Mouse (Mus musculus): ENCODE data around the gene Tm6sf1. TPM values are rescaled to one million over a fixed set of nuclear protein-coding genes. Genes with fewer than 3 reads are reported as not detected.

The Tm6sf1 gene
- polyA plus RNA-seq, 1 experiment from 2014 or later = 16.8 TPM

DNA sequence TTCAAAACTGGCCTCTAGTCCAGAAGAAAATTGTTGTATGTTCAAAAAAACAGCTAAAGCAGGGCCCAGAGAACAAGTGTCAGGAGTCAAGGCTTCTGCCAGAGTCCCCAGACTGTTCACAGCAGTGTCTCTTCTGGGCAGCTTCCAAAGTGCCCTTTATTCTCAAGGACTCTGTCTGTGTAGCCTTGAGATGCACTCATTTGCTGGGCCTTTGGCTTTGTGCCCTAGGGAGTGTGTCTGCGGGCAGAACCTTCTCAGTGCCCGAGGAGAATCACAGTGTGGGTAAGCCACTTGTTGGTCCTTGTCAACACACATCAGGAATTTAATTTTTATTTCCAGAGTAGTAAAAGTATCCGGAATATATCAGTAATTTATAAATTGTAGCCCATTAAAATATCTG, 22.8 kb downstream of the Tm6sf1 start:
- H3K4me2 ChIP-seq (ENCODE audit: low read depth) = no peak overlapping the region
- no peak overlapping the region for H3K9ac ChIP-seq (ENCODE audit: low read length)
- no peaks in the 10 kb centered on the region for H3K36me3 ChIP-seq (ENCODE audit: control insufficient read depth, insufficient read depth, low read length)
- H3K27ac ChIP-seq (ENCODE audit: low read depth, low read length) = no peak overlapping the region
- H3K4me3 ChIP-seq (ENCODE audit: low read depth, low read length) = no peak overlapping the region
- DNase-seq (ENCODE audit: low spot score) (no peak), ATAC-seq (ENCODE audit: insufficient read depth, low FRiP score, low TSS enrichment) (no peak)
- WGBS = 89% methylated on average over 3 of the region's 3 CpGs
- H3K4me1 ChIP-seq (ENCODE audit: control insufficient read depth, insufficient read depth, low read length) = no peaks in the 10 kb centered on the region
- H3K9me3 ChIP-seq (ENCODE audit: control insufficient read depth, low read length) = no peaks in the 10 kb centered on the region
- no peaks in the 10 kb centered on the region for H3K27me3 ChIP-seq (ENCODE audit: control insufficient read depth, insufficient read depth, low read length)

DNA sequence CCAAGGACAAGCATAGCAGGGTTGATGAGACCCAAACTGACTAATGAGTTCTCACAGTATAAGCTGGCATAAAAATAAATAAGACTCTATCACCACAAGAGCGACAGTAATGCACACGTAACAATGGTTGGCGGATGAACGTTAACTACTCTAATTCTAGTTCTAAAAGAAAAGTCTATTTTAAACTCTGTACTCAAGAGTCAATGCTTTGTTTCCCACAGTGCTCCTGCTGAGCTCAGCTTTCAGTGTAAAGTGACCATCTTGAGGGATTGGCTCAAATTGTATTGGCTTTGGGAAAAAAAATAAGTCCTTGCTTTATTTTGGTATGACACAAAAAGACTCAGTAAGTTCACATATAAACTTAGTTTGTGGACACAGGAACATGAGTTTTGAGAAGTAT, 26.3 kb downstream of the Tm6sf1 start:
- Histone ChIP-seq H3K4me2 (ENCODE audit: low read depth) (no peak overlapping the region), H3K36me3 (ENCODE audit: control insufficient read depth, insufficient read depth, low read length) (no peaks in the 10 kb centered on the region), H3K27me3 (ENCODE audit: control insufficient read depth, insufficient read depth, low read length) (no peaks in the 10 kb centered on the region), H3K9ac (ENCODE audit: low read length) (no peak overlapping the region), H3K9me3 (ENCODE audit: control insufficient read depth, low read length) (no peaks in the 10 kb centered on the region), H3K4me1 (ENCODE audit: control insufficient read depth, insufficient read depth, low read length) (no peaks in the 10 kb centered on the region), H3K27ac (ENCODE audit: low read depth, low read length) (no peak overlapping the region), H3K4me3 (ENCODE audit: low read depth, low read length) (no peak overlapping the region)
- DNase-seq (ENCODE audit: low spot score) = no peak
- ATAC-seq (ENCODE audit: insufficient read depth, low FRiP score, low TSS enrichment) = no peak
- WGBS = 70% methylated on average over 4 of the region's 4 CpGs

GRCm38 (mm10) chr7:81899361-81899760, 40.6 kb downstream of the Tm6sf1 start:
- Histone ChIP-seq H3K4me2 (ENCODE audit: low read depth) (no peak overlapping the region), H3K27me3 (ENCODE audit: control insufficient read depth, insufficient read depth, low read length) (no peaks in the 10 kb centered on the region), H3K9ac (ENCODE audit: low read length) (no peak overlapping the region), H3K36me3 (ENCODE audit: control insufficient read depth, insufficient read depth, low read length) (no peaks in the 10 kb centered on the region), H3K4me1 (ENCODE audit: control insufficient read depth, insufficient read depth, low read length) (no peaks in the 10 kb centered on the region), H3K9me3 (ENCODE audit: control insufficient read depth, low read length) (no peaks in the 10 kb centered on the region), H3K27ac (ENCODE audit: low read depth, low read length) (no peak overlapping the region), H3K4me3 (ENCODE audit: low read depth, low read length) (no peak overlapping the region)
- ATAC-seq (ENCODE audit: insufficient read depth, low FRiP score, low TSS enrichment) (no peak), DNase-seq (ENCODE audit: low spot score) (no peak)
- WGBS = 81% methylated on average over 11 of the region's 11 CpGs

DNA sequence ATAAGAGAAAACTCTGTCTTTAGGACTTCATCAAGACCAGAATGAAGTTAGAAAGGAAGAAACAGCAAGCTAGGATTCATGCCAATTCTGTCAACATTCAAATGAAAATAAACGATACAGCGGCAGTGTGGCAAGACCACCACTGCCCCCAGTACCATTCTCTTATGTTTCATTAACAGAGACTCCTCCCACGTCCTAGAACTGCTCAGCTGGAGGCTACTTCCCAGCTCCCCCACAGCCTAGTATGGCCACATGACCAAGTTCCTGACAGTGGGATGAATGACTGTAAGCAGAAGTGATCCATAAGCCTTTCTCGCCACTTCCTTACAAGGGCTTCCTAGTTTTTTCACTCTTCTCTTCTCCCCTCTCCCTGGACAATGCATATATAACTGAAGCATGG, 45.3 kb downstream of the Tm6sf1 start:
- DNase-seq (ENCODE audit: low spot score) (no peak), ATAC-seq (ENCODE audit: insufficient read depth, low FRiP score, low TSS enrichment) (no peak)
- Histone ChIP-seq H3K4me2 (ENCODE audit: low read depth) (no peak overlapping the region), H3K4me3 (ENCODE audit: low read depth, low read length) (no peak overlapping the region), H3K9me3 (ENCODE audit: control insufficient read depth, low read length) (no peaks in the 10 kb centered on the region), H3K27me3 (ENCODE audit: control insufficient read depth, insufficient read depth, low read length) (no peaks in the 10 kb centered on the region), H3K27ac (ENCODE audit: low read depth, low read length) (no peak overlapping the region), H3K36me3 (ENCODE audit: control insufficient read depth, insufficient read depth, low read length) (no peaks in the 10 kb centered on the region), H3K9ac (ENCODE audit: low read length) (no peak overlapping the region), H3K4me1 (ENCODE audit: control insufficient read depth, insufficient read depth, low read length) (no peaks in the 10 kb centered on the region)
- 73% methylated on average over 4 of the region's 4 CpGs for WGBS

DNA sequence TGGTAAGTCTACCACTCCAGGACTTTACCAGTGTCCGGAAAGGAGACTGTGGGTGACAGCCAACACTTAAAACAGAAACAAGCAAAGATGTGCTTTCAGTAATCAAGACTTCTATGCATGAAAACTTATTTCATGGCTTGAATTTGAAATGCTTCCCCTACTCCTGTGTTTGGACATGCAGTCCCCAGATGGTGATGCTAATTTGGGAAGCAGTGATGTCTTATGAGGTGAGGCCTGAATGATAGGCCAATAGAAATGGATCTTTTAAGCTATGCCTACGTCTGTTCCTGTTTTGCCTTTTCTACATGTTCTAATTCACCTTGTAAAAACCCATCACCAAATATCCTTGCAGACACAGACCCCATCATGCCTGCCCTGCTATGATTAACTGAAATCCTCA, 46.1 kb downstream of the Tm6sf1 start:
- H3K27ac ChIP-seq (ENCODE audit: low read depth, low read length) = no peak overlapping the region
- ATAC-seq (ENCODE audit: insufficient read depth, low FRiP score, low TSS enrichment) (no peak), DNase-seq (ENCODE audit: low spot score) (no peak)
- no peak overlapping the region for H3K9ac ChIP-seq (ENCODE audit: low read length)
- no peaks in the 10 kb centered on the region for H3K36me3 ChIP-seq (ENCODE audit: control insufficient read depth, insufficient read depth, low read length)
- H3K4me3 ChIP-seq (ENCODE audit: low read depth, low read length) = no peak overlapping the region
- H3K9me3 ChIP-seq (ENCODE audit: control insufficient read depth, low read length) = no peaks in the 10 kb centered on the region
- H3K4me2 ChIP-seq (ENCODE audit: low read depth) = no peak overlapping the region
- no peaks in the 10 kb centered on the region for H3K27me3 ChIP-seq (ENCODE audit: control insufficient read depth, insufficient read depth, low read length)
- H3K4me1 ChIP-seq (ENCODE audit: control insufficient read depth, insufficient read depth, low read length) = no peaks in the 10 kb centered on the region
- 92% methylated on average over 2 of the region's 2 CpGs for WGBS

DNA sequence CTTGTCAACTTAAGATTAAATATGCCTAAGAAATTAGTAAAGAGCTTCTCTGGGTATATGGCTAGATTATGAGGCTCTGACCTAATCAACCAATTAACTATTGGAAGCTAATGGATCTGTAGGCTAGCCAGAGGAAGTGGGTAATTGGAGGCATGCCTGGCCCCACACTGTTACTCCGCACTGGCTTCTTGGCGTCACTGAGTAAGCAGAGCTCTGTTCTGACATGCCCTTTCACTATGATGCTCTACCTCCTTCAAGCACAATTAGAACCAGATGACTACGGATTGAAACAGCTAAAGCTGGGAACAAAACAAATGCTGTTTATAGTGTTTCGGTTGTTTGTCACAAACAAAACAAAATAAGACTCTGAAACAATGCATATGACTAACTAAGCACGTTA, 59.5 kb downstream of the Tm6sf1 start:
- H3K4me1 ChIP-seq (ENCODE audit: control insufficient read depth, insufficient read depth, low read length) = no peaks in the 10 kb centered on the region

GRCm38 (mm10) chr7:81920314-81920713, 61.5 kb downstream of the Tm6sf1 start:
- Histone ChIP-seq H3K4me3 (ENCODE audit: low read depth, low read length) (no peak overlapping the region), H3K27ac (ENCODE audit: low read depth, low read length) (no peak overlapping the region), H3K9ac (ENCODE audit: low read length) (no peak overlapping the region), H3K9me3 (ENCODE audit: control insufficient read depth, low read length) (no peaks in the 10 kb centered on the region), H3K4me1 (ENCODE audit: control insufficient read depth, insufficient read depth, low read length) (no peaks in the 10 kb centered on the region), H3K36me3 (ENCODE audit: control insufficient read depth, insufficient read depth, low read length) (no peaks in the 10 kb centered on the region), H3K27me3 (ENCODE audit: control insufficient read depth, insufficient read depth, low read length) (no peaks in the 10 kb centered on the region), H3K4me2 (ENCODE audit: low read depth) (no peak overlapping the region)
- DNase-seq (ENCODE audit: low spot score) = no peak
- 77% methylated on average over 4 of the region's 4 CpGs for WGBS
- no peak for ATAC-seq (ENCODE audit: insufficient read depth, low FRiP score, low TSS enrichment)

More for the DNA sequence above, 59.5 kb downstream of the Tm6sf1 start:
- ATAC-seq (ENCODE audit: insufficient read depth, low FRiP score, low TSS enrichment) (no peak), DNase-seq (ENCODE audit: low spot score) (no peak)
- Histone ChIP-seq H3K27ac (ENCODE audit: low read depth, low read length) (no peak overlapping the region), H3K9me3 (ENCODE audit: control insufficient read depth, low read length) (no peaks in the 10 kb centered on the region), H3K9ac (ENCODE audit: low read length) (no peak overlapping the region), H3K4me2 (ENCODE audit: low read depth) (no peak overlapping the region), H3K4me3 (ENCODE audit: low read depth, low read length) (no peak overlapping the region), H3K36me3 (ENCODE audit: control insufficient read depth, insufficient read depth, low read length) (no peaks in the 10 kb centered on the region), H3K27me3 (ENCODE audit: control insufficient read depth, insufficient read depth, low read length) (no peaks in the 10 kb centered on the region)
- WGBS = 64% methylated on average over 5 of the region's 5 CpGs

DNA sequence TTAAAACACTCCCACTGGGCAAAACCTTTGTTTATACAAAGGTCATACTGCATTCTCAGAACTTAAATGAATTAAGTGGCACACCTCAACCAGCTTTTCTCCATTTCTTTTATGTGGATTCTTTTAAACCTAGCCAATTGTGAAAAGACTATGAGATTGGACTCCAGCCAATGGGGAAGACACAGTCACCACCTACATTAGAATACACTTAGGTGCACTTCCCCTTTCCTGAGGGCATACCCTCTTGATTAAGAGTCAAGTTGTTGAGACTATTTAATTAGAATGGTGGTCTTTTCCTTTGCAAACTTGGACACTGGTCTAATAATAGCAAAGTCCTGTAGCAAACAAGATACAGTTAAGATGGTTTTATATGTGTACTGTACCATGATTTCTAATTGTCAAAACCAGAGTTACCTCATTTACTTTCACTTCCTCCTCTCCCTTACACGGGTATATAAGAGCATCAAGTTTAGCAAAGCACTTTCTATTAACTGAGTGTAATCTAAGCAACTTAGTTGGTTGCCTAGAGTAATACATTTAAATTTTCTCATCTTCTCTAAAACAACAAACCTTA, 62.7 kb downstream of the Tm6sf1 start:
- no peak for ATAC-seq (ENCODE audit: insufficient read depth, low FRiP score, low TSS enrichment)
- 85% methylated on average over 1 of the region's 1 CpGs for WGBS
- H3K4me1 ChIP-seq (ENCODE audit: control insufficient read depth, insufficient read depth, low read length) = no peaks in the 10 kb centered on the region
- H3K4me3 ChIP-seq (ENCODE audit: low read depth, low read length) = no peak overlapping the region
- no peak for DNase-seq (ENCODE audit: low spot score)
- H3K9ac ChIP-seq (ENCODE audit: low read length) = no peak overlapping the region
- H3K4me2 ChIP-seq (ENCODE audit: low read depth) = no peak overlapping the region
- no peak overlapping the region for H3K27ac ChIP-seq (ENCODE audit: low read depth, low read length)
- no peaks in the 10 kb centered on the region for H3K36me3 ChIP-seq (ENCODE audit: control insufficient read depth, insufficient read depth, low read length)
- no peaks in the 10 kb centered on the region for H3K27me3 ChIP-seq (ENCODE audit: control insufficient read depth, insufficient read depth, low read length)
- no peaks in the 10 kb centered on the region for H3K9me3 ChIP-seq (ENCODE audit: control insufficient read depth, low read length)

DNA sequence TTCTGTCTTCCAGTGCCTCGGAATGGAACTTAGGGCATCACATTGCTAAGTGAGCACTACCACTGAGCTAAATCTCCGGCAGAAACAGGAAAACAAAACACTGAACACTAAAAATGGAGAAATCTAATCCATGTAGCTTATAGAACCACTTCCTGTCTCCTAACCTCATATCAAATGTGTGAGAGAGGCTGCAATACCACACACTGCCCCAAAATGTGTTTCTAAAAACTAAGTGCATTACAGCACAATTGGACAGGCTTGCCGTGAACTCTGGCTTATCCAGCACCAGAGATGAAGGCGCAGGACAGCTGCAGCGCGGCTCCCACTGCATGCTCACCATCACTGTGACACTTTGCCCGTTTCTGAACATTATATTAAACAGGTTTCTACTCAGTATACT, 70.2 kb downstream of the Tm6sf1 start:
- WGBS = 80% methylated on average over 7 of the region's 7 CpGs
- DNase-seq (ENCODE audit: low spot score) = no peak
- Histone ChIP-seq H3K27me3 (ENCODE audit: control insufficient read depth, insufficient read depth, low read length) (no peaks in the 10 kb centered on the region), H3K36me3 (ENCODE audit: control insufficient read depth, insufficient read depth, low read length) (no peaks in the 10 kb centered on the region), H3K4me1 (ENCODE audit: control insufficient read depth, insufficient read depth, low read length) (peaks cover 13% of the 10 kb centered on the region), H3K4me3 (ENCODE audit: low read depth, low read length) (no peak overlapping the region), H3K9ac (ENCODE audit: low read length) (no peak overlapping the region), H3K27ac (ENCODE audit: low read depth, low read length) (no peak overlapping the region), H3K4me2 (ENCODE audit: low read depth) (no peak overlapping the region), H3K9me3 (ENCODE audit: control insufficient read depth, low read length) (no peaks in the 10 kb centered on the region)
- ATAC-seq (ENCODE audit: insufficient read depth, low FRiP score, low TSS enrichment) = no peak

Data from neural tube, embryonic 11.5 days (tissue).